Mouse (Mus musculus) retina, postnatal 7 days (tissue): Measurements from ENCODE around the gene Nfe2l2.
"Not testable (repeated sequence)": the region's sequence is repeated elsewhere in the genome, so short reads cannot be mapped to it uniquely, and the experiment has no call there.

Source experiments
- DNase-seq: peaks from one replicate; pipeline ENCODE4 v3.0.0-alpha.2; 2012; ENCODE audit warnings: low read depth, low spot score

Gene Nfe2l2

GRCm38 (mm10) chr2:75643950-75644349 lies 60.5 kb downstream of the Nfe2l2 start:
- DNase-seq = no peak

GRCm38 (mm10) chr2:75642795-75643550 lies 61.5 kb downstream of the Nfe2l2 start:
- DNase-seq = no peak

- DNase-seq = not testable (repeated sequence)
Observed at GRCm38 (mm10) chr2:75642312-75642711, 62.1 kb downstream of the Nfe2l2 start.

- DNase-seq = not testable (repeated sequence)
Observed at GRCm38 (mm10) chr2:75639535-75639934, 64.9 kb downstream of the Nfe2l2 start.

GRCm38 (mm10) chr2:75637822-75638221 lies 66.6 kb downstream of the Nfe2l2 start:
- DNase-seq = not testable (repeated sequence)

GRCm38 (mm10) chr2:75637361-75637760 lies 67.1 kb downstream of the Nfe2l2 start:
- DNase-seq = no peak

- DNase-seq = not testable (repeated sequence)
Observed at GRCm38 (mm10) chr2:75637055-75637304, 67.5 kb downstream of the Nfe2l2 start.

- no peak for DNase-seq
Observed at GRCm38 (mm10) chr2:75636261-75637054, 68.0 kb downstream of the Nfe2l2 start.

- not testable (repeated sequence) for DNase-seq
Observed at GRCm38 (mm10) chr2:75634431-75634830, 70.0 kb downstream of the Nfe2l2 start.

GRCm38 (mm10) chr2:75633784-75634183 lies 70.7 kb downstream of the Nfe2l2 start:
- DNase-seq = no peak

GRCm38 (mm10) chr2:75633381-75633780 lies 71.1 kb downstream of the Nfe2l2 start:
- DNase-seq = no peak

GRCm38 (mm10) chr2:75632721-75633181 lies 71.7 kb downstream of the Nfe2l2 start:
- no peak for DNase-seq

- DNase-seq = no peak
Observed at GRCm38 (mm10) chr2:75632043-75632442, 72.4 kb downstream of the Nfe2l2 start.

GRCm38 (mm10) chr2:75631421-75631820 lies 73.0 kb downstream of the Nfe2l2 start:
- no peak for DNase-seq

GRCm38 (mm10) chr2:75628487-75628886 lies 76.0 kb downstream of the Nfe2l2 start:
- DNase-seq = no peak

- DNase-seq = no peak
Observed at GRCm38 (mm10) chr2:75626597-75627440, 77.6 kb downstream of the Nfe2l2 start.
